Mouse (Mus musculus): ENCODE results near the gene Slc22a20. TPM values are rescaled to one million over a fixed set of nuclear protein-coding genes. Genes with fewer than 3 reads are reported as not detected.

The Slc22a20 gene
- polyA plus RNA-seq, 1 experiment from 2014 or later: not detected

DNA sequence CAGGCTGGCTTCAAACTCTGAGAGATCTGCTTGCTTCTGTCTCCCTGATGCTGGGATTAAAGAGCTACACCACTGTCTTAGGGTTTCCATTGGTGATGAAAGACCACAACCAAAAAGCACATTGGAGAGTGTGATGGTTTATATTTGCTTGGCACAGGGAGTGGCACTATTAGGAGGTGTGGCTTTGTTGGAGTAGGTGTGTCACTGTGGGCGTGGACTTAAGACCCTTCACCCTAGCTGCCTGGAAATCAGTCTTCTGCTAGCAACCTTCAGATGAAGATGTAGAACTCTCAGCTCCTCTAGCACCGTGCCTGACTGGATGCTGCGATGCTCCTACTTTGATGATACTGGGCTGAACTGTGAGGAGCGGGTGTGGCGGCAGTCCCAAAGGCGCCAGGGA, 47.4 kb downstream of the Slc22a20 start:
- Histone ChIP-seq H3K36me3 (peaks cover 27% of the 10 kb centered on the region), H3K4me2 (no peak overlapping the region), H3K4me1 (replicated peaks) (peaks cover 59% of the 10 kb centered on the region), H3K4me3 (no peak overlapping the region), H3K27me3 (replicated peaks) (no peaks in the 10 kb centered on the region), H3K27ac (ENCODE audit: poor library complexity, severe bottlenecking) (0 out of 2 replicates have a peak overlapping the region, but pooled peaks have one; percentile 0), H3K9ac (no peak overlapping the region), H3K9me3 (replicated peaks) (no peaks in the 10 kb centered on the region)
- ATAC-seq (ENCODE audit: insufficient number of reproducible peaks, low FRiP score): no peak
- WGBS: 87% methylated on average over 6 of the region's 6 CpGs

DNA sequence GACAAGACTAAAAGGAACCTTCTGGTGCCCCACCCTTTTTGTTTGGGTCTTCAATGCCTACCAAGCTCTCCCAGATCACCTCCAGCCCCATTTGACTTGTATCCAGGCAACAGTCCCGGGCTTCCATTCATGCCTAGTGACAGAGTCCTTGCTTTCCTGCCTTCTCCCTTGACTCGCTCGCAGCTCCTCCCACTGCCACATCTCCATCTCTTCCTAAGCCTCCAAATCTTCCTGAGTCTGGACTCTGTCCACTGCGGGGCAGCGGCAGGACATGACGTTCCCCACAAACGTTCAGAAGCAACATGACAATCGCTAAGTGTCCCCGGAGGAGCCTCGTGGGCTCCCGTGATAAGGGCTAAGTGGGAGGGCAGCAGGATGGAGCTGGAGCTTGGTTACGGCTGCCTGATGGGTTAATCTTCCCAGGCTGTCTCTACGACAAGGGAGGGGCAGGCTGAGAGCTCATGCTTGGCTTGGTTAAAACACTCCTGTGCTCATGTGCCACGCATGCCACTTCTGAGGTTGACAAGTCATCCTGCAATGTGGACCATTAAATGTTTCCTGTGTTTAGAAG, 48.0 kb downstream of the Slc22a20 start:
- Histone ChIP-seq H3K4me2 (peak overlapping the region; percentile 57), H3K9me3 (replicated peaks) (no peaks in the 10 kb centered on the region), H3K4me3 (peak overlapping the region; percentile 23), H3K9ac (peak overlapping the region; percentile 43; the same call in 1 of the 2 replicates), H3K4me1 (replicated peaks) (peaks cover 53% of the 10 kb centered on the region), H3K36me3 (peaks cover 22% of the 10 kb centered on the region), H3K27me3 (replicated peaks) (no peaks in the 10 kb centered on the region), H3K27ac (ENCODE audit: poor library complexity, severe bottlenecking) (peak overlapping the region; percentile 0; the same call in 1 of the 2 replicates)
- ATAC-seq (ENCODE audit: insufficient number of reproducible peaks, low FRiP score): no peak
- 2% methylated on average over 14 of the region's 14 CpGs for WGBS

DNA sequence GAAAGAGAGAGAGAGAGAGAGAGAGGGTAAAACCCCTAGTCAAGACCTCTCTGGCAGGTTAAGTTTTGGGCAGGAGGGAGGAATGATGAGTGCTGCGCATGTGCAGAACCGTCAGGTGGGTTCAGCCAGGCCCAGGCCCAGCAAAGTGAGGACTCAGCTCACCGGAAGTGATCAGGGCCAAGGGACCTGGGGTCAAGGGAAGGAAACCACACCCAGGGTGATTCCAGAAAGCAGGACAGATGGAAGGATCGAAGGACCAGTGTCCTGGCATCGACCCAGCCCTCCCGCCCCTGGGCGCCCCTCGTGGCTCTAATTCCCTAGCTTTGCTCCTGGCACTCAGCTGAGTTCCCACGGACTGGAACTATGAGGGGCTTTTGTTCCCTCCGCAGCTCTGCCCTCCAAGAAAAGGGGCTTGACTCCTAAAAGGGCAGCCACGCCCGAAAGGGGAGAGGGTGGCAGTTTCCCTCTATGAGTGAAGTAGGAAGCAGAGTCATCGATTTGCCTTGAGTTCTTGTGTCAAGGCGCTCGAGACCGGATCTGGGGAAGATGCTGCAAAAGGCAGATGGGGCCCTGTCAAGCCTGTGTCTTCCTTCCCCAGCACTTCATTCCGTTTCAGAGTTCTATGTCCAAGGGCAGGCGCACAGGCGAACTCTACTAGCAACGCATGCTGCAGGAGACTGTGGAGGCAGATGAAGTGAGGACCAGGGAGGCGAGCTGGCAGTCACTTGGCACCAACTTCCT, 48.7 kb downstream of the Slc22a20 start:
- Histone ChIP-seq H3K4me2 (peak overlapping the region; percentile 57), H3K27me3 (replicated peaks) (no peaks in the 10 kb centered on the region), H3K4me3 (no peak overlapping the region)

DNA sequence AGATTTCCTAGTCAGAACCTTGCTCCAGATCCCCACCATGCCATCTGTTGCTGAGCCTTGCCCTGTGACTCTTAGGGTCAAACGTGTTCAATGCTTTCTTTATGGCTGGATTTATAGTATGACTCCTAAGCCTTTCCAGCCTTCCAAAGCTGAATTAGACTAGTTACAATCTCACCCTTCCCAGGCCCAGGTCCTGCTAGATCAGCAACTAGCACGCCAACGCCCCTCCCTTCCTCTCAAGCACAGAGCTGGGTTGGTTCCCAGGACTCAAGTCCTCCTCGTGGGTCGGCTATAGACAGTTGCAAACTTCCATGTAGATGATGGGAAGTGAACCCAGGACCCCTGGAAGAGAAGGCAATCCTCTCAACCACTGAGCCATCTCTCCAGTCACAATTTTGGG, 50.3 kb downstream of the Slc22a20 start:
- no peaks in the 10 kb centered on the region for H3K27me3 ChIP-seq (replicated peaks)
- H3K4me2 ChIP-seq: peak overlapping the region; percentile 43
- no peak overlapping the region for H3K4me3 ChIP-seq
- no peaks in the 10 kb centered on the region for H3K9me3 ChIP-seq (replicated peaks)
- H3K36me3 ChIP-seq: peaks cover 7% of the 10 kb centered on the region
- peaks cover 49% of the 10 kb centered on the region for H3K4me1 ChIP-seq (replicated peaks)
- H3K9ac ChIP-seq: 0 out of 2 replicates have a peak overlapping the region, but pooled peaks have one; percentile 55
- no peak for ATAC-seq (ENCODE audit: insufficient number of reproducible peaks, low FRiP score)
- peak overlapping the region; percentile 72; the same call in 1 of the 2 replicates for H3K27ac ChIP-seq (ENCODE audit: poor library complexity, severe bottlenecking)
- WGBS: 49% methylated on average over 5 of the region's 5 CpGs

More for the DNA sequence above, 48.7 kb downstream of the Slc22a20 start:
- 75% methylated on average over 21 of the region's 21 CpGs for WGBS
- peak overlapping the region; percentile 43; the same call in 1 of the 2 replicates for H3K9ac ChIP-seq
- ATAC-seq (ENCODE audit: insufficient number of reproducible peaks, low FRiP score): no peak
- H3K4me1 ChIP-seq (replicated peaks): peaks cover 50% of the 10 kb centered on the region
- peaks cover 20% of the 10 kb centered on the region for H3K36me3 ChIP-seq
- H3K27ac ChIP-seq (ENCODE audit: poor library complexity, severe bottlenecking): no peak overlapping the region
- no peaks in the 10 kb centered on the region for H3K9me3 ChIP-seq (replicated peaks)

DNA sequence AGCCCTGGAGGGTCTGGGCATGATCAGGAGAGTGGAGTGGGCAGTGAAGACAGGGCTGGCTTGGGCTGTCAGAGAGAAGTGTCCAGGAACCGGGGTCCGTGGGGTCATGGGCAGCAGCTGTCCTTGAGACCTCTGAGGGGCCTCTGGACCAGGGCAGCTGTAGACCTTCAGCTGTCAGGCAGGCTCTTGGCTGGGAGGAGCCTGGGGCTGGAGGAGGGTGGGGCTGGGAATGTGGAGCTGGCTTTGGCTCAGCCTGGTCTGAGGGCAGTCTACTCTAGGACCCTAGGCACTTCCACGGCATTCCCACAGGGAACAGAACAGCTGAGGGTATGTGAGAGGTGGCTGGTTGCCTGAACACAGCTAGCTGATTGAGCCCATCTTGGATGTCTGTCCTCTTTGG, 50.7 kb downstream of the Slc22a20 start:
- peaks cover 3% of the 10 kb centered on the region for H3K36me3 ChIP-seq
- peak overlapping the region; percentile 55; the same call in 1 of the 2 replicates for H3K9ac ChIP-seq
- 0% methylated on average over 3 of the region's 3 CpGs for WGBS
- no peaks in the 10 kb centered on the region for H3K27me3 ChIP-seq (replicated peaks)
- ATAC-seq (ENCODE audit: insufficient number of reproducible peaks, low FRiP score): peak; percentile 83
- H3K4me2 ChIP-seq: peak overlapping the region; percentile 43
- H3K4me3 ChIP-seq: no peak overlapping the region
- H3K9me3 ChIP-seq (replicated peaks): no peaks in the 10 kb centered on the region
- peaks cover 47% of the 10 kb centered on the region for H3K4me1 ChIP-seq (replicated peaks)
- peak overlapping the region; percentile 72 for H3K27ac ChIP-seq (ENCODE audit: poor library complexity, severe bottlenecking)

DNA sequence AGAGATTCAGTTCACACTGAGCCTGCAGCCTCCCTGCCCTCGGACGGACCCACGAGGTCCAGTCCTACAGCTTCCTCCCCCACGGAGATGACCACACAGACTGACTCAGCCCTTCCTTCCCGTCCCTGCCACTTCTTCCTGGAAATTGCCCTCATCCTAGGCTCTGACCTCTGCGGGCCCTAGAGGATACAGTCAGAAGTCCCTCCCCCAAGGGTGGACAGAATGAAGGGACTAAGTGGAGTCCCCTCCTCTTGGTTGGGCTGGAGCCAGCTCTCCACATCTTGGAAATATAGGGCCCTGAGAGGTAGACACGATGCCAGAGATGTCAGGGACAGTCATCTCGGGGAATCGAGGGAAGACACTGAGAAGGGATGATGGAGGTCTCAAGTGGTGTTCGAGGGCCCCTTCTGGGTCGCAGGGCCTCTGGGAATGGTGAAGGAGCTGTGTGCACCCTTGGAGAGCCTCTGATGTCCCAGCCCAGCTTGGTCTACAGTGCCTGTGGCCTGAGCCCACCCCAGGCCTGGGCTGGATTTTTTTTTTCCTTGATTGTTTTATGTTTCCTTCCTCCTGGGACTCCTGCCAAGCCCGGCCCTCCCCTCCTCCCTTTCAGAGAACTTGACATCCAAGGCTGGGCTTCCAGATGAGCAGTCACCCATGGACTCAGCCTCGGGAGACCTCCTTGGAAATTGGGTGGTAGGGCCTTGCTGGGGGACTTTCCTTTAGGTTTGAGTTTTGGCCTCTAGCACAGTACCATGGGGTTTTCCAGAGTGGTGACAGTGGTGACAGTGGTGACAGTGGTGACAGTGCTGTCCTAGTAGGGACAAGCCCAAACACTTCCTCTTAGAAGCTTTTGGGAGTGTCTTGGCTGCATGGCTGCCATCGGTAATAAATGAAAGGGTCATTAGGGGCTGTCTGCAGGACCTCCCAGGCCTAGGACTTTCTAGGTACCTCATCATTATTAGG, 56.0 kb downstream of the Slc22a20 start:
- Histone ChIP-seq H3K9ac (no peak overlapping the region), H3K4me1 (replicated peaks) (peaks cover 38% of the 10 kb centered on the region), H3K4me2 (no peak overlapping the region), H3K9me3 (replicated peaks) (no peaks in the 10 kb centered on the region), H3K27me3 (replicated peaks) (no peaks in the 10 kb centered on the region), H3K4me3 (no peak overlapping the region), H3K27ac (ENCODE audit: poor library complexity, severe bottlenecking) (peak overlapping the region; percentile 37), H3K36me3 (no peaks in the 10 kb centered on the region)
- ATAC-seq (ENCODE audit: insufficient number of reproducible peaks, low FRiP score): 0 out of 2 replicates have a peak, but pooled peaks have one; percentile 29
- WGBS: 50% methylated on average over 14 of the region's 14 CpGs

DNA sequence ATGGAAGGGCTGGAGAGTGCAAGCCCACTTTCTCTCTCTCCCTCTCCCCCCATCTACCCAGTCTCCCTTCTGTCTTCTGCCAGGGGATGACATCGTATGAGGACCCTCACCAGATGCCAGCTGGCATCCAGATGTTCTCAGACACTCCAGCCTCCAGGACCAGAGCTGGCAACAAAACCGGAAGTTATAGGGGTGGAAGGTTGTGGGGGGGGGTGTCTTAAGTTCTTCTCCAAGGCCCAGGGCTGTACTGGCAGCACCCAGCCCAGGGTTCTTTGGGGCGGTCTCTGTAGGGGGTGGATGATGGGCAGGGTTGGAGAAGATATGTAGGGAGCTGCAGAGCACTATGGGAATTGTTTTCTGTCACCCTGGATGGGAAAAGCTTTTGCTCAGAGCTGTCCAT, 57.4 kb downstream of the Slc22a20 start:
- Histone ChIP-seq H3K9ac (no peak overlapping the region), H3K4me1 (replicated peaks) (peaks cover 32% of the 10 kb centered on the region), H3K27ac (ENCODE audit: poor library complexity, severe bottlenecking) (no peak overlapping the region), H3K9me3 (replicated peaks) (no peaks in the 10 kb centered on the region), H3K27me3 (replicated peaks) (no peaks in the 10 kb centered on the region), H3K4me3 (no peak overlapping the region), H3K4me2 (no peak overlapping the region), H3K36me3 (no peaks in the 10 kb centered on the region)
- no peak for ATAC-seq (ENCODE audit: insufficient number of reproducible peaks, low FRiP score)
- 58% methylated on average over 3 of the region's 3 CpGs for WGBS

DNA sequence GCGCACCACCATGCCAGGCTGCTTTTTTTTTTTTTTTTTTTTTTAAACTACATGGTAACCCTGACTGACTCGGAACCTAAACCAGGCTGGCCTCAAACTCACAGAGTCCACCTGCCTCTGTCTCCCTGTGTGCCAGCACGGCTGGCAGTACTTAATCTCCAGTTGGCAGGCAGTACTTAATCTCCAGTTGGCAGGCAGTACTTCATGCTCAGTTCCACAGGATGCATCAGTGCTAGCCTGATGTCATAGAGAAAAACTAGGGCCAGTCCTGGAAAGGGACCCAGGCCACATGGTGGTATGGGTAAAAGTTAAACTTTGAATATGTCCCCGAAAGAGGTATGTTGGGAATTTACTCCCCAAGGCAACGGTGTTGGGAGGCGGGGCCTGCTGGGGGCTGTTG, 57.8 kb downstream of the Slc22a20 start:
- 75% methylated on average over 6 of the region's 6 CpGs for WGBS
- H3K36me3 ChIP-seq: no peaks in the 10 kb centered on the region
- H3K27me3 ChIP-seq (replicated peaks): no peaks in the 10 kb centered on the region
- H3K4me2 ChIP-seq: no peak overlapping the region
- H3K9ac ChIP-seq: no peak overlapping the region
- H3K4me3 ChIP-seq: no peak overlapping the region
- no peak for ATAC-seq (ENCODE audit: insufficient number of reproducible peaks, low FRiP score)
- H3K9me3 ChIP-seq (replicated peaks): no peaks in the 10 kb centered on the region
- H3K27ac ChIP-seq (ENCODE audit: poor library complexity, severe bottlenecking): no peak overlapping the region
- H3K4me1 ChIP-seq (replicated peaks): peaks cover 36% of the 10 kb centered on the region

DNA sequence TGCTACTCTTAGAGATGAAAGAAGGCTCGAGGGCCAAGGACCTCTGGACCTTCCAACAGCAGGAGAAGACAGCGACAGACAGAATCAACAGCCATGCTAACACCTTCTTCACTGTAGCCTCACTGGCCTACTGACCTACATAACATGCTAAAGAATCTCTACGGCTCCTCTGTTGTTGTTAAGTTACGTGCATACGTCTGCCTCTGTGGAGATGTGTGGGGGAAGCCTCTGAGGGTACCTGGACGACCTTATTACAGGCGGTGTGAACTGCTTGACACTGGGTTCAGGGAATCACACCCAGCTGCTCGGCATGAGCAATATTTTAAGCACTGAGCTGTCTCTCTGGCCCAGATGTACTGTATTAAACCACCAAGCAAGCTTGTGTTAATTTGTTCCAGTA, 58.4 kb downstream of the Slc22a20 start:
- Histone ChIP-seq H3K4me1 (replicated peaks) (peaks cover 41% of the 10 kb centered on the region), H3K4me2 (no peak overlapping the region), H3K27me3 (replicated peaks) (no peaks in the 10 kb centered on the region), H3K9me3 (replicated peaks) (no peaks in the 10 kb centered on the region), H3K36me3 (no peaks in the 10 kb centered on the region), H3K27ac (ENCODE audit: poor library complexity, severe bottlenecking) (no peak overlapping the region), H3K4me3 (no peak overlapping the region), H3K9ac (no peak overlapping the region)
- WGBS: 71% methylated on average over 8 of the region's 8 CpGs
- no peak for ATAC-seq (ENCODE audit: insufficient number of reproducible peaks, low FRiP score)

DNA sequence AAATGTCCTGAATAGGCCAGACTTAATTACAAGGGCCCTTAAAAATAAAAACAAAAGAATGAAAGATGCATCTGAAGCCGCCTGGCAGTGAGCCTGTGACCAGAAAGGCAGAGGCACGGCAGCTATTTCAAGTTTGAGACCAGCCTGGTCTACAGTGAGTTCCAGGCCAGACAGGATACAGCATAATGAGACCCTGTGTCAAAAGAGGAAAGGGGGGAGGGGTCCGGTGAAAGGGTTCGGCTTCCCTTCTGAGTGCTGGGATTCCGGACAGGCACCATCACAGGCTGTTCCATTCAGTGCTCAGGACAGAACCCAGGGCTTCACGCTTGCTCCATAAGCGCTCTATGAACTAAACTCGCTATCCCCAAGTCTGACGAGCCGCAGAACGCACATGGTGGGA, 58.9 kb downstream of the Slc22a20 start:
- 75% methylated on average over 11 of the region's 11 CpGs for WGBS
- peaks cover 46% of the 10 kb centered on the region for H3K4me1 ChIP-seq (replicated peaks)
- H3K36me3 ChIP-seq: no peaks in the 10 kb centered on the region
- no peak for ATAC-seq (ENCODE audit: insufficient number of reproducible peaks, low FRiP score)
- H3K4me2 ChIP-seq: no peak overlapping the region
- no peaks in the 10 kb centered on the region for H3K9me3 ChIP-seq (replicated peaks)
- H3K9ac ChIP-seq: no peak overlapping the region
- no peak overlapping the region for H3K27ac ChIP-seq (ENCODE audit: poor library complexity, severe bottlenecking)
- no peak overlapping the region for H3K4me3 ChIP-seq
- no peaks in the 10 kb centered on the region for H3K27me3 ChIP-seq (replicated peaks)
